In the genomic region with DNA sequence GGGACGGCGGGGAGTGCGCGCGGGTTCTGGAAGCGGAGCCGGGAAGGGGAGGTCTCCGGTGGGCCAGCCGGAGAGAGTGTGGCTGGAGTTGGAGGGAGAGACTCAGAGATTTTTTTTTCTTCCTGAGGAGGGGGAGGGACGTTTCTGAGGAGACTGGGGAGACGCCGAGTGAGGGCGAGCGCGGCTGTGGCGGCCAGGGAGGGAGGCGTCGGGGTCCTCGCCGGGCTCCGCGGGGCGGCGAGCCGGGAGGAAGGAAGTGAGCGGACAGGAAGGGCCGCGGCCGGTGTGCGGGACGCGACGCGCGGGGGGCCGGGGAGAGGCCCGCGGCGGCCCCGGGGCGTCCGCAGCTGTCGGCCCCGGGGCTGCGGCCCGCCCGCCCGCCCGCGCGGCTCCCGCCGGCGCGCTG, we compare ENCODE assay signal across 8 mouse cellular contexts. TPM values are rescaled to one million over a fixed set of nuclear protein-coding genes. Genes with fewer than 3 reads are reported as not detected.
A peak's percentile ranks its signal among the peaks of the same experiment; 100 is the strongest.
DNase-seq lines count a peak whose midpoint lies in the region; ATAC-seq and TF ChIP-seq lines count a peak whose summit lies in the region.

No protein-coding gene starts in this region.

- no peak for TF ChIP-seq EP300 in heart, postnatal 0 days (IDR thresholded peaks at IDR 0.05; ENCODE audit: low read depth)

- peaks cover 42% of the 10 kb centered on the region for H3K4me1 ChIP-seq in heart, embryonic 15.5 days (replicated peaks)
- peaks cover 28% of the 10 kb centered on the region for H3K4me1 ChIP-seq in heart, postnatal 0 days (ENCODE audit: control insufficient read depth, insufficient read depth)
- H3K4me1 ChIP-seq in liver, embryonic 15.5 days (replicated peaks) = peaks cover 30% of the 10 kb centered on the region

- TF ChIP-seq CTCF in heart, postnatal 0 days (IDR thresholded peaks at IDR 0.05; ENCODE audit: low read depth) = no peak

- peak overlapping the region; percentile 64 for H3K4me2 ChIP-seq in heart, embryonic 15.5 days
- peak overlapping the region; percentile 69 for H3K4me2 ChIP-seq in heart, postnatal 0 days (ENCODE audit: low read depth, low read length)
- H3K4me2 ChIP-seq in liver, embryonic 15.5 days = peak overlapping the region; percentile 87

- 0% methylated on average over 33 of the region's 55 CpGs for WGBS in heart, embryonic 15.5 days
- WGBS in heart, postnatal 0 days = 0% methylated on average over 23 of the region's 55 CpGs
- 1% methylated on average over 43 of the region's 55 CpGs for WGBS in liver, embryonic 15.5 days (ENCODE audit: insufficient replicate concordance)

- ATAC-seq in heart, embryonic 15.5 days (replicated peaks; ENCODE audit: insufficient number of reproducible peaks, insufficient read depth, low FRiP score, low read depth) = peak; percentile 80
- peak; percentile 65 for ATAC-seq in heart, postnatal 0 days (ENCODE audit: insufficient read depth, low read depth)
- peak; percentile 63 for ATAC-seq in liver, embryonic 15.5 days (ENCODE audit: insufficient read depth)
- ATAC-seq in megakaryocyte progenitor cell, adult 5-6 weeks (replicated peaks; ENCODE audit: poor library complexity) = no peak

- peak overlapping the region; percentile 84 for H3K9ac ChIP-seq in heart, embryonic 15.5 days
- H3K9ac ChIP-seq in heart, postnatal 0 days (replicated peaks; ENCODE audit: low read depth, low read length) = peak overlapping the region; percentile 96
- H3K9ac ChIP-seq in liver, embryonic 15.5 days = peak overlapping the region; percentile 61

- H3K36me3 ChIP-seq in heart, embryonic 15.5 days = no peaks in the 10 kb centered on the region
- H3K36me3 ChIP-seq in heart, postnatal 0 days (replicated peaks; ENCODE audit: control insufficient read depth, insufficient read depth, low read length) = no peaks in the 10 kb centered on the region
- no peaks in the 10 kb centered on the region for H3K36me3 ChIP-seq in liver, embryonic 15.5 days (replicated peaks)

- H3K27ac ChIP-seq in heart, embryonic 15.5 days = peak overlapping the region; percentile 98
- H3K27ac ChIP-seq in heart, postnatal 0 days (ENCODE audit: low read depth) = peak overlapping the region; percentile 98
- peak overlapping the region; percentile 69 for H3K27ac ChIP-seq in liver, embryonic 15.5 days (replicated peaks)

- peak overlapping the region; percentile 71 for H3K4me3 ChIP-seq in heart, embryonic 15.5 days
- peak overlapping the region; percentile 92 for H3K4me3 ChIP-seq in heart, postnatal 0 days (ENCODE audit: low read depth, low read length)
- peak overlapping the region; percentile 66 for H3K4me3 ChIP-seq in liver, embryonic 15.5 days (replicated peaks)

- H3K9me3 ChIP-seq in heart, embryonic 15.5 days (replicated peaks) = no peaks in the 10 kb centered on the region
- H3K9me3 ChIP-seq in heart, postnatal 0 days (replicated peaks; ENCODE audit: control insufficient read depth, low read length) = no peaks in the 10 kb centered on the region
- no peaks in the 10 kb centered on the region for H3K9me3 ChIP-seq in liver, embryonic 15.5 days (replicated peaks)

- no peak for DNase-seq in heart, postnatal 10 days
- peak; percentile 87 for DNase-seq in ZHBTc4 (ENCODE audit: low read depth, low spot score)
- no peak for DNase-seq in heart, postnatal 0 days (ENCODE audit: low spot score)
- peak; percentile 88 for DNase-seq in retina, postnatal 1 day
- no peak for DNase-seq in adrenal gland, adult 8-10 months

- no peaks in the 10 kb centered on the region for H3K27me3 ChIP-seq in heart, embryonic 15.5 days
- H3K27me3 ChIP-seq in heart, postnatal 0 days (ENCODE audit: control insufficient read depth, insufficient read depth, low read length) = no peaks in the 10 kb centered on the region
- H3K27me3 ChIP-seq in liver, embryonic 15.5 days = peaks cover 69% of the 10 kb centered on the region

- intact Hi-C loops in heart, postnatal 10 days (cut with DNase I) = loop anchor here (5.0 kb wide), 1 partner anchor 47 kb away; no protein-coding TSS in a partner anchor

RNA-seq across cellular contexts. Expression of a gene that starts 0.4 kb away (rescaled TPM):
- 99.5 and 104 TPM in 2 replicates for polyA plus RNA-seq in heart, embryonic 15.5 days (2015; fragmentation: Nextera tagmentation; extraction: Ambion mirVana)
- 10 to 100 TPM; 58.3 to 69.0 TPM for total RNA-seq in heart, postnatal 10 days (2021)
- total RNA-seq in heart, postnatal 0 days (2014; rRNA removed; ENCODE audit: low replicate concordance) = 22.6 and 24.5 TPM in 2 replicates
- 80.2 and 91.1 TPM in 2 replicates for polyA plus RNA-seq in heart, postnatal 0 days (2015; fragmentation: Nextera tagmentation; extraction: Ambion mirVana)
- 10.9 and 12.8 TPM in 2 replicates for polyA plus RNA-seq in liver, embryonic 15.5 days (2015; fragmentation: Nextera tagmentation; extraction: Ambion mirVana)
- 3.4 and 3.7 TPM in 2 replicates for total RNA-seq in megakaryocyte progenitor cell, adult 5-6 weeks (2015)
- 2.3 and 3.3 TPM in 2 replicates for total RNA-seq in megakaryocyte progenitor cell, adult 5-6 weeks (2017)
- 10 to 100 TPM; 26.4 to 46.4 (median 40.1) TPM for total RNA-seq in adrenal gland, adult 8-10 months (2022)

RNA-seq across cellular contexts. Expression of a gene that starts 7.9 kb away (rescaled TPM):
- polyA plus RNA-seq in heart, embryonic 15.5 days (2015; fragmentation: Nextera tagmentation; extraction: Ambion mirVana) = 0.25 and 0.38 TPM in 2 replicates
- total RNA-seq in heart, postnatal 10 days (2021) = under 1 TPM; 0.55 to 0.62 TPM
- total RNA-seq in heart, postnatal 0 days (2014; rRNA removed; ENCODE audit: low replicate concordance) = not detected in 2 replicates
- 0.27 and 0.43 TPM in 2 replicates for polyA plus RNA-seq in heart, postnatal 0 days (2015; fragmentation: Nextera tagmentation; extraction: Ambion mirVana)
- polyA plus RNA-seq in liver, embryonic 15.5 days (2015; fragmentation: Nextera tagmentation; extraction: Ambion mirVana) = 0.08 and 0.10 TPM in 2 replicates
- total RNA-seq in megakaryocyte progenitor cell, adult 5-6 weeks (2015) = not detected in 2 replicates
- not detected in 2 replicates for total RNA-seq in megakaryocyte progenitor cell, adult 5-6 weeks (2017)
- total RNA-seq in adrenal gland, adult 8-10 months (2022) = under 1 TPM; 0.31 to 0.92 (median 0.50) TPM

RNA-seq across cellular contexts. Expression of a gene that starts 46.6 kb away (rescaled TPM):
- polyA plus RNA-seq in heart, embryonic 15.5 days (2015; fragmentation: Nextera tagmentation; extraction: Ambion mirVana) = 0.18 and 0.37 TPM in 2 replicates
- not detected for total RNA-seq in heart, postnatal 10 days (2021)
- not detected in 2 replicates for total RNA-seq in heart, postnatal 0 days (2014; rRNA removed; ENCODE audit: low replicate concordance)
- not detected in 2 replicates for polyA plus RNA-seq in heart, postnatal 0 days (2015; fragmentation: Nextera tagmentation; extraction: Ambion mirVana)
- polyA plus RNA-seq in liver, embryonic 15.5 days (2015; fragmentation: Nextera tagmentation; extraction: Ambion mirVana) = not detected in 2 replicates
- not detected in 2 replicates for total RNA-seq in megakaryocyte progenitor cell, adult 5-6 weeks (2015)
- total RNA-seq in megakaryocyte progenitor cell, adult 5-6 weeks (2017) = not detected in 2 replicates
- total RNA-seq in adrenal gland, adult 8-10 months (2022) = under 1 TPM in 1 of 4 experiments, not detected in 3; 0.19 TPM

Comparison
In these comparisons a context has a peak if more than half of its experiments do, and no peak if none do; other contexts are left out.
1. DNase-seq: peak in ZHBTc4 (single experiment) and retina, postnatal 1 day (single experiment); none in heart, postnatal 10 days (0 of 2), heart, postnatal 0 days (single experiment) and adrenal gland, adult 8-10 months (single experiment).
2. Peak in every context shown above with its lines, with median percentiles within 50 percentile points of each other: H3K27ac ChIP-seq, H3K4me2 ChIP-seq, H3K4me3 ChIP-seq and H3K9ac ChIP-seq.